Mouse (Mus musculus) embryonic stem cell, embryonic (primary cell): ENCODE results near the gene Disp3.

Experiments
- CTCF ChIA-PET, 4 experiments: fragments of 300-600 bp in 2 of 4; fragments of 350-600 bp in 2 of 4; sonication (Branson Sonifier 250); formaldehyde crosslinking; loops; one replicate each; lab custom pipeline; 2022; ENCODE audit warnings: inconsistent platforms in 2 of 4; lab: Charles Lee
- POLR2A ChIA-PET, 4 experiments: fragments of 300-600 bp in 2 of 4; fragments of 350-600 bp in 2 of 4; sonication (Branson Sonifier 250); formaldehyde crosslinking; loops; one replicate each; lab custom pipeline; 2022; ENCODE audit warnings: antibody characterized with exemption in 4 of 4, inconsistent platforms in 1 of 4; lab: Charles Lee

Gene Disp3

DNA sequence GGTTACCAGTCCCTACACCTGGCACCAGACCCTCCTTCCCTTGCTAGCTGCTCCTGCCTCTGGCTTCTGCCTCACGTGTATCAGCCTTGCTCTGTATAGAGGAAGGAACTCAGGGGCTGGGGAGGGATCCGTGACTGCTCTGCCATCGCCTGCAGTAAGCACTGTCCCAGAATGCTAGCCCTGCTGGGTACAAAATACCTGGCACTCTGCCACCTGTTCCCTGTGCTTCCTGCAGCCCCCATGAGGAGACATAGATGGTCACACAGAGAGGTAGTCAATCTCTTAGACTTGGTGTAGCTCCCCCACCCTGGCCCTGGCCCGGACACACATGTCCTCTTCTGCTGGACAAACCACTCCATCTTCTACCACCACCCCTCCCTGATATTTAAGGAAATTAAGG lies 22.4 kb upstream of the Disp3 start:
- POLR2A ChIA-PET: interaction anchor here in 1 of 4 experiments (0.6 to 1.0 kb wide), 3 partner anchors 12 to 37 kb away, joined by 3 read pairs; no protein-coding TSS in a partner anchor
- CTCF ChIA-PET: interaction anchor here in 2 of 4 experiments (0.5 to 1.5 kb wide), 3 partner anchors 22 to 434 kb away, joined by 3 to 4 read pairs (median 3); partner anchors contain the start of gene Disp3 (in 1 of the 2)

DNA sequence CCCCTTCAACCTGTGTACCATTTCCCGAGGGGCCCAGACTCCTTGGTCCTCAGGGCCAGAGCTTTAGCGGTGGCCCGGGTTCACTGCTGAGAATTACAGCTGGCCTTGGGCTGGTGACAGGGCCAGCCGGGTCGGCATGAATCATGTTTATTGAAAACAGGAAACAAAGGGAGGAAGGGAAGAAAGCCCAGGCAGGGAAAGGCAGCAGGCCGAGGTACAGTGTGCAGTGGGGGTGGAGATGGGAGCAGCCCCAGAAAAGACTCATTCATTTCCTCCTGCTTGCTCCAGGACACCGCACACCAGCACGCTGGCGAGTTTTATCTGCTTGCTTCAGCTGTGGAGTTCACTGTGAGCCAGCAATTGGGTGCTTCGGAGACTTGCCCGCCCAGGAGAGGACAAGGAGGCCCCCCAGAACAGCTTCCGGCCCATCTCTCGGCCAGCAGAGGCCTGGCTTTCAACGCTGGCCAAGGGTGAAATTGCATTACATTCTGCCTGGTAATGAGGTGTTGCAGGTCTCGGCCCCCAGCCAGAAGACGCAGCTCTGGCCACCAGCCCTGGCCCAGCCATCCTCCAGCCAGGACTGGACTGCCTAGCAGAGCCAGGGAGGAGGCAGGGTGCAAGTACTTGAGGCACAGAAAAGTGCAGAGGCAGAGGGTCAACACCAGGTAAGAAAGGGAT lies 18.8 kb upstream of the Disp3 start:
- ChIA-PET POLR2A (interaction anchor here in 1 of 4 experiments (1.3 kb wide), 1 partner anchor 8 kb away, joined by 3 read pairs; no protein-coding TSS in a partner anchor), CTCF (interaction anchor here in 1 of 4 experiments (2.4 kb wide), 1 partner anchor 19 kb away, joined by 7 read pairs; the partner anchor contains the start of gene Disp3)

DNA sequence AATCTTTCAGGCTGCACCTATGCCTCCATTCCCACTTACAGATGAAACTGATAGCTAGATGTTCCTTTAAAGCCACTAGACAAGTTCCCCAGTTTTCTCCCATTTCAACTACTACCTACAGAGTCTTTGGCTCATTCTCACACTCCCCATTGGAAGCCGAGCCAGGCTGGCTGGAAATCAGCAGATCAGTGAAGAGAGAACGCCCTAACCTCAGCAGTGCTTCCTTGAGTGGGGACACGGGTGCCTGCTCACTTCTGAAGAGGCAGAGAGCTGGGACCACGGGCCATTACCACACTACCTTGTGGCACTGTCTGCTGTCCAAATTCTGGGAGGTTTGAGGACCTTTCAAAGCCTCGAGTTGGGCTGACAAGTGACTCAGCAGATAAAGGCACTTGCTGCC lies 11.0 kb upstream of the Disp3 start:
- POLR2A ChIA-PET: interaction anchor here in 1 of 4 experiments (0.9 to 1.2 kb wide), 2 partner anchors 11 kb away, joined by 3 to 4 read pairs; partner anchors contain the start of gene Disp3

DNA sequence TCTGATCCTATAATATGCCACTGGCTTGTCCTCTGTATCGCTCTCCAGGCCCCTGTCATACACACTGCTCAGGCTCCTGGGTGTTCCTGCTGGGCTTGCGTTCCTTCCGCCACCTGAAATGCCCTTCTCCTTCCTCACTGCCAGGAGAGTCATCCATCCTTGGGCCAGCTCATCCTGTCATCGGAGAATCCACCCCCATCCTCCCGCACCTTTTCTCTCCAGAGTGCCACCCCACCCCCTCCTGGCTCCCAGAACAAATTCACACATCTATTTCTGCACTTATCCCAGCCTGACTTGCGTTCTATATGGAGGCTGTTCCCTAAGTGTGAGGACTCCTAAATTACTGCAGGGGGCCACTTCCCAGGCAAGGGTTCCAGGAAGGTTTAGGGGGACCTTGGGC lies 9.9 kb upstream of the Disp3 start:
- ChIA-PET POLR2A (no interaction called here), CTCF (interaction anchor here in 2 of 4 experiments (2.5 to 2.6 kb wide), 2 partner anchors 10 kb away, joined by 14 read pairs; partner anchors contain the start of gene Disp3 (in 2 of the 2))

More for the DNA sequence above, 11.0 kb upstream of the Disp3 start:
- CTCF ChIA-PET: interaction anchor here in 2 of 4 experiments (2.5 to 2.6 kb wide), 2 partner anchors 11 kb away, joined by 14 read pairs; partner anchors contain the start of gene Disp3 (in 2 of the 2)

DNA sequence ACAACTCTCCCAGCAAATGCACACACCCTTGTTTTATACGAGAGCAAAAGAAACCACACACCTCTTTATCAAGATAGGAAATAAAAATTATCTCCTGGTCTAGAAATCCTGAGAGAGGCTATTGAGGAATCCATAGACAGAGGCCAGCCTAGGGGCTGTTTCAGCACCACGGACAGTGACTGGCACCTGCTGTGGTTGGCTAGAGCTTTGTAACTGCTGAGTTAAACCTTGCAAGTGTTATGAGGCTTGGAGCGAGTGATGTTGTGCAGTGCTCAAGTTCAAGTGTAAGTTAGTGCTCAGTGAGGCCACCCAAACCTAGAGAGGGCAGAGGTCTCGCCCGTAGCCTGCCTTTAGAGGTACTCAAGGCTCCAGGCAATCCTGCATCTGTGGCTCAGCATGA lies 5.6 kb upstream of the Disp3 start:
- CTCF ChIA-PET: interaction anchor here in 1 of 4 experiments (0.7 to 1.5 kb wide), 4 partner anchors 44 to 136 kb away, joined by 3 to 6 read pairs (median 4); no protein-coding TSS in a partner anchor
- POLR2A ChIA-PET: interaction anchor here in 1 of 4 experiments (0.5 to 0.6 kb wide), 2 partner anchors 249 to 294 kb away, joined by 3 to 5 read pairs; no protein-coding TSS in a partner anchor

DNA sequence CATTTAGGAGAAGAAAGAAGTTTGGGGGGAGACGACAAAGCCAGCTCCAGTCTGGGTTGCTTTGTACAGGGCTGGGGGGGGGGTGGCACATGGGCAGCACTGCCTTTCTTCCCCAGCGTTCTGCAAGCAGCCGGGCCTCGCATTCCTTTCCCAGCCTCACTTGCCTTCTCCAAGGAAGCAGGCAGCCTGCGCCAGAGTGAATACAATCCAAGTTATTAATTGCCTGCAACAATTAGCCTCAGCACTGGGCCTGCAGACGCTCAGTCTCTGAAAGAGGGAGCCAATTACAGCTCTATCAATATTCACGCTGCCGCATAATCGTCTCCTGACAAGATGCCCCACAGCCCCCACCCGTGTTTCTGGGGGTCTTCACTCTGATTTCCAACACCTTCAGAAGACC lies 4.1 kb upstream of the Disp3 start:
- POLR2A ChIA-PET: interaction anchor here in 1 of 4 experiments (0.7 to 1.7 kb wide), 2 partner anchors 11 to 18 kb away, joined by 3 to 4 read pairs; no protein-coding TSS in a partner anchor
- CTCF ChIA-PET: interaction anchor here in 1 of 4 experiments (1.2 kb wide), 1 partner anchor 42 kb away, joined by 4 read pairs; no protein-coding TSS in a partner anchor

DNA sequence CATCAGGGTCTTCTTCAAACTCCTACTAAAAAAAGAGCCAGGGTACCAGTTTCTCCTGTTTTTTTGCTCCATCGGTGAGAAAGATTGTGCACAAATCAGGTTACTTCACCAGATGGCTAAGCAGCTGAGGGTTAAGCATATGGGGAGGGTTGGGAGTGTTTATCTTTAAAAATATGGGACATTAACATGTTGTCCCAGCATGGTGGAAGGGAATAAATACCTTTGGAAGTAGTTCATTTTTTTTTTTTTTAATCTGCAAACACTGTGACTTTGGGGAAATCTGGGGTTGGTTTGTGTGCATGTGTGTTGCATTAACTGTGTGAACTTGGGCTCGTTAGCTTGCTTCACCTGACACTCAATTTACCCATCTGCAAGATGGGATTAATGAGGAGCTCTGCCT lies 3.3 kb upstream of the Disp3 start:
- POLR2A ChIA-PET: interaction anchor here in 1 of 4 experiments (0.7 to 1.7 kb wide), 3 partner anchors 12 to 23 kb away, joined by 3 to 4 read pairs (median 3); no protein-coding TSS in a partner anchor
- CTCF ChIA-PET: no interaction called here

DNA sequence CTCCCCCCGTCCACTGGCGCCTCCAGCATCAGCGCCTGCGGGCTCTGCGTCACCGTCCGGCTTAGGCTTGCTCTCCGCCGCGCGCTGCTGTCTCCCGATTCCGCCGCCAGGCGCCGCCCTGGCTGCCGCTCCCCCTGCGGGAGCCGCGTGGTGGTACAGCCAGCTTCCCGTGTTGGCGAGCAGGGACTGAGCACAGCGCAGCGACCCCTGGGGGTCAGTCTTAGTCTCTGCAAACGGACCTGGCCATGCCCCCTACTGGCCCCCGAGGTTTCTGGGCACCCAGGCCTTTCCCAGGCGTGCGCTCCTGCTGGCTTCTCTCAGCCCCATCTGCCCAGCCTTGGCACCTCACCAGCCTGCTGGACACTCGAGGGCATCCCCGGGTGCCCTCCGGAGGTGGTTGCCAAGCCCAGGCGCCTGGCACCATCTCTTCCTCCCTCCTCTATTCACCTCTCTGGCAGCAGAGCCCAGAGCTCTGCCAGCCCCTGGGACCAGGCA lies 337 bp upstream of the Disp3 start:
- ChIA-PET POLR2A (interaction anchor here (0.5 to 2.7 kb wide), 20 partner anchors 10 to 313 kb away, joined by 3 to 10 read pairs (median 3); partner anchors contain the start of genes Agtrap (in 1 of the 4), Fbxo2 (in 1 of the 4), Fbxo44 (in 1 of the 4) and Mtor (in 1 of the 4)), CTCF (interaction anchor here (0.5 to 3.4 kb wide), 126 partner anchors 10 to 1011 kb away, joined by 3 to 50 read pairs (median 4); partner anchors contain the start of genes Fbxo6 (in 2 of the 4), Draxin (in 1 of the 4), Fbxo2 (in 1 of the 4) and Fbxo44 (in 1 of the 4))

DNA sequence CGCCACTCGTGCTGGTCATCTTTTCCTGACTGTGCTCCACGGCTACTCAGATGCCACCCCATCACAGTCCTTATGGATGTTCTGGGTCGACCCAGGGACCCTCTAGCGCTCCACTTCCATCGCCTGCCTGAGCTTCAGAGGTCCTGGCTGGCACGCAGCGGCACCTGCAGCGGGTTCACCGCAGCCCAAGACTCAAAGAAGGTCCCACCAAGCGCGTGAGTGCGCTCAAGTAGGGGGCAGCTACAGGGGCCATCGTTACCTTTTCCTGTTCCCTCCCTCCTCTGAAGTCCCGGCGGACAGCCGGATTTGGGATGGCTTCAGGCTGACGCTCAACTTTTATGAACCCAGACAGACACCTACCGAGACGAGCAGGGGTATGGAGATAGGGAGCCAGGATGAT lies 724 bp downstream of the Disp3 start:
- POLR2A ChIA-PET: interaction anchor here in 3 of 4 experiments (0.6 to 2.7 kb wide), 15 partner anchors 9 to 314 kb away, joined by 3 to 10 read pairs (median 3); partner anchors contain the start of genes Fbxo2 (in 1 of the 3) and Fbxo44 (in 1 of the 3)
- CTCF ChIA-PET: interaction anchor here (0.6 to 3.4 kb wide), 73 partner anchors 9 to 1012 kb away, joined by 3 to 50 read pairs (median 5); partner anchors contain the start of genes Fbxo6 (in 1 of the 4) and Nppa (in 1 of the 4)

DNA sequence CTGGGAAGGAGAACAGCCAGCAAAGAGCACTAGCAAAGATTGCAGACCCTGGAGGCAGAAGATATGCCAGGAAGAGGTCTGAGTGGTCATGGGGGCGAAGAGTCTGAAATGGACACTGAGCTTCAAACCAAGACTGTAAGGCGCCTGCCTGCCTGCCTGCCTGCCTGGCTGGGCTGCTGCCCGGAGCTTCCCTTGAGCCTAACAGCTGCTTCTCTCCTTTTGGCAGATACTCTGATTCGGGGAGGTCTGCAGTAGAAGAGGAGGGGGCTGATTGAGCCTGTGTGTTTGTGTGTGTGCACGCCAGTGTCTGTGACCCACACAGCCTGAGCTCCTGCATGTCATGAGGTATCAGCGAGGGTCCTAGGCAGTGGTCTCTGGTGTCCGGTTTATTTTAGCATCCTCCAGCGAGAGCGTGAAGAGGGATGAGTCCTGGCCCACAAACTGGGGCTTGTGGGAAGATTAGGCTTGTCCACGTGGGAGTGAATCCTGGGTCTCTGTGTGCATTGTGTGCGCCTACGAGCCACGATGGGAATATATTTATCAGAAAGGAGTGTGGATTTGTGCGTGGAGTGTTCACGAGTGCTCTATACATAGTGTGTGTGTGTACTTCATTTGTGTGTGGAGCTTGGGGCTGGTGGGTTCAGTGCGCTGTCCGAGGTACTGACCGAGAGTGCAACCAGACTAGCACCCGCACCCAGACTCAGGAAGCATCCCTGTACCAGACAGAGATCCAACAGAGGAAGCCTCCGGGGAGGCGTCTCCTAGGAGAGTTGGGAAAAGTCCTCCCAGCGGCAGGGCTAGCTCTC lies 1.3 kb downstream of the Disp3 start:
- POLR2A ChIA-PET: interaction anchor here in 3 of 4 experiments (0.5 to 2.7 kb wide), 9 partner anchors 9 to 351 kb away, joined by 3 to 10 read pairs (median 4); no protein-coding TSS in a partner anchor

DNA sequence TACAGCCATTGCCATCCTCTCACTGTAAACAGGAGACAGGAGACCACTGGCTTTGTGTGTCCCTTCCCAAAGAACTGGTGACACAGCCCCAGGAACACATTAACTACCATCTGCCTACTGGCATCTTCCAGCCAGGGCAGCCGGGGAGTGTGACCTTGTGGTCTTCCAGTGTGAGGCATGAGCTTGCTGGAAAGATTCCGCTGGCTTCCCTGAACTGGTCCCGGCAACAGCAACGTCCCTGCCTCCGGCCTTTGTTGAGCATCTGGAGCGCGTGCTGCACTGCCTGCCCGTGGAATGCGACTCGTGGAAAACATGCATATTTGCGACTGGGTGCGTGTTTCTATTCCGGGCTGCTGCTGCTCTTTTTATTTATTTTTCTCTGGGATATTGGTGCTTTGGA lies 3.5 kb downstream of the Disp3 start:
- ChIA-PET POLR2A (no interaction called here), CTCF (no interaction called here)

More for the DNA sequence above, 1.3 kb downstream of the Disp3 start:
- CTCF ChIA-PET: interaction anchor here (0.6 to 3.4 kb wide), 21 partner anchors 9 to 363 kb away, joined by 3 to 50 read pairs (median 14); partner anchors contain the start of gene Fbxo6 (in 1 of the 4)

DNA sequence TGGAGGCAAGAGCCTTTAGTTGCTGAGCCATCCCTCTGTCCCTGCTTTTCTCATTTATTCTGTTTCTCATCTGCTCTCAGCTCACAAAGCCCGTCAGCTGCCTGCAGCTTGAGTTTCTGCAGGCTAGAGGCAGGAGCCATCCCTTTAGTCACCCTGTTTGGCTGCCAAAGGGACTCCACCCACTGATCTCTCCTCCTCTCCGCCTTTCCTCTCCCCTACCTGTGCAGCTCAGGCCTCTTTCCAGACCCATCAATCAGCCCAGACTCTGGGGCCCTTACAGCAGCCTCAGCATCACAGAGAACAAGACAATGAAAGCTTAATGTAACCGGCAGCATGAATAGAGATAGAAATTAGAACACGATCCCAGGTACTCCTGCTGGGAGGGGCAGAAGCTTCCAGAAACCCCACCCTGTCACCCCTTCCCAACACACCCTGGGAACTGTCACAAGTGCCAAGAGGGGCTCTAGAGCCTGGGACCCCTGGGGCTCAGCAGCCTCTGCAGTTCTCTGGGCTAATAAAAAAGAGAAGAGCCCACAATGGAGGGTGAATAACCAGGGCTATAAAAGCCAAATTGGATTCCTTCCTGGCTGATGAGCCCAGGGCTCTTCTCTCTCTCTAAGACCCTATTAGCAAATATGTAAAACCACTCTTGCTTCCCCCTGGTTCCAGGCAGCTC lies 10.8 kb downstream of the Disp3 start:
- CTCF ChIA-PET: interaction anchor here in 3 of 4 experiments (0.6 to 3.2 kb wide), 7 partner anchors 10 to 173 kb away, joined by 3 to 16 read pairs (median 5); partner anchors contain the start of gene Disp3 (in 3 of the 3)

DNA sequence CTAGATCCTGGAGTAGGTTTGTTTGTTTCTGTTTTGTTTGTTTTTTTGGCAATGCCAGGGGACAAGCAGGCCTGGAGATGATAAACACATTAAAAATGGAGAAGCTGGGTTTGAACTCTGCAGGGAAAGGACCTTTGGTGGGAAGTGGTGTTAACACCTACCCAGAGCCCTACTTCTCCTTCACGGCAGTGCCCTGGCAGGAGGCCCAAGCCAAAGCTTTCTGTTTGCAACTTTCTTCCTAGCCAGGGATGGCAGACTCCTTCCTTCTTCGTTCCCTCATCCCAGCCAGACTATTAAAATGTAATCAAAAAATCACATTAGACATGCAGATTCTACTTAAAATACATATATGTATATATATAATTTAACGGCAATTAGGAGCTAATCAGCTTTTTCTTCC lies 13.1 kb downstream of the Disp3 start:
- ChIA-PET CTCF (interaction anchor here in 1 of 4 experiments (1.6 to 1.7 kb wide), 2 partner anchors 13 to 25 kb away, joined by 7 to 8 read pairs; partner anchors contain the start of gene Disp3), POLR2A (interaction anchor here in 1 of 4 experiments (1.6 kb wide), 1 partner anchor 11 kb away, joined by 4 read pairs; no protein-coding TSS in a partner anchor)

More for the DNA sequence above, 10.8 kb downstream of the Disp3 start:
- POLR2A ChIA-PET: interaction anchor here in 2 of 4 experiments (0.5 to 2.8 kb wide), 3 partner anchors 10 to 121 kb away, joined by 3 to 10 read pairs (median 3); partner anchors contain the start of gene Disp3 (in 1 of the 2)

DNA sequence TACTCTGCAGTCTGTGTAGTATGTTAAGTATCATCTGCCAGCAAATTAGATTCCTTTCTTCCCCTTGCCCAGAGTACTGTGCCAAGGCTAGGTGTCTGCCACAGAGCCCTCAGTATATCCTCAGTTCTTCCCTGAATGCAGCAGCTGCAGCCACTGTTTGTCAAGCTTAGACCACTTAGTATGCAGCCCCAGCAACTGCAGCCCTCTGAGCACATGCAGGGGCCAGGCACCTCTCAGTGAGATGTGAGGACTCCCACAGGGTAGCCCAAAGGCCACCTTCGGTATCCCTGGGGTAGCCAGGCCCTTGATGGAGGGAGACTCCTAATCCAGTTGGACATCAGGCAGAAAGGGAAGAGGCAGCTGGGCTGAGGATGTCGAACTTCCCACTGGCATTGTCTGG lies 14.5 kb downstream of the Disp3 start:
- ChIA-PET CTCF (interaction anchor here in 1 of 4 experiments (1.1 kb wide), 1 partner anchor 158 kb away, joined by 3 read pairs; no protein-coding TSS in a partner anchor), POLR2A (interaction anchor here in 1 of 4 experiments (0.6 kb wide), 1 partner anchor 317 kb away, joined by 3 read pairs; no protein-coding TSS in a partner anchor)

DNA sequence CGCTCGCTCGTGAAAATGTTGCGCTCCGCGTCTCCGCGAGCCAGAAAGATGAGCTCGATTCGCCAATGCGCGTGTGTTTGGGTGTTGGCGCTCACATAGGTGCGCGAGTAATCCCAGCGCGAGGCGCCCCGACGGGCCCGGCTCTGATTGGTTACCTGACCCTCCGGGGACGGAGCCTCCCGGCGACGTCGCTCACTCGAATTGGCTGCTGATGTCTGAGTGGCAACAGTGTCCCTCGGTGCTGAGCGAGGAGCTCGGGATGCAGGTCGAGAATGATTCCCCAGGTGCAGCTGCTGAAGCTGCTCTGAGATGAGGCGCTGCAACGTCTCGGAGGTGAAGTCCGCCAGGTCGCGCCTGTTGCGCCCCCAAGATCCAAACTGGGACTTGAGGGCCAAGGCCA lies 16.1 kb downstream of the Disp3 start:
- CTCF ChIA-PET: interaction anchor here (0.5 to 3.1 kb wide), 18 partner anchors 13 to 172 kb away, joined by 3 to 30 read pairs (median 4); partner anchors contain the start of gene Disp3 (in 4 of the 4)
- POLR2A ChIA-PET: interaction anchor here (0.7 to 1.6 kb wide), 10 partner anchors 9 to 211 kb away, joined by 3 to 5 read pairs (median 3); partner anchors contain the start of gene Disp3 (in 3 of the 4)

DNA sequence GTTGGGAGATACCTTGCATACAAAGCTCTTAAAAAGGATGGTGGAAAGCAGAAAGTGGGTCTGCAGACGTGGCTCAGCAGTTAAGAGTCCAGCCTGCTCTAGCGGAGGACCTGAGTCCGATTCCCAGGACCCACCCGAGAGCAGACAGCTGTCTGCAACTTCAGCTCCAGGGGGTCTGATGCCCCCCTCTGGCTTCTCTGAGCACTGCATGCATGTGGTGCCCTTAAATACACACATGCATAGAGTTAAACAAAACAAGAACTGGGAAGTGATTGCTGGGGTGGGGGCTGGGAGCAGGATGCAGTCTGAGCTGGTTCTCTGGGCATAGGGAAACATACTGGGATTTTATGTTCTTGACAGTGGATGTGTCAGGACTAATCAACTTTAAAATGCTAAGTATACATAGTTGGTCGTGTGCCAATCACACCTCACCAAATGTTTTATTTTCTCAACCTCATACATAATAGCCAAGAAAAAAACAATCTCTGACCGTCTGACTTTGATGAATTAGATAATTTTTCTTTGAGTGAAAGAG lies 20.7 kb downstream of the Disp3 start:
- CTCF ChIA-PET: interaction anchor here (0.6 to 3.1 kb wide), 21 partner anchors 14 to 307 kb away, joined by 3 to 15 read pairs (median 3); partner anchors contain the start of gene Disp3 (in 2 of the 4)
- POLR2A ChIA-PET: interaction anchor here in 1 of 4 experiments (0.6 to 1.5 kb wide), 3 partner anchors 52 to 297 kb away, joined by 3 to 5 read pairs (median 3); no protein-coding TSS in a partner anchor
